Mouse (Mus musculus) heart, postnatal 36 days (tissue): ENCODE results near the gene Wdr19. TPM values are rescaled to one million over a fixed set of nuclear protein-coding genes. Genes with fewer than 3 reads are reported as not detected.

Experiments
- DNase-seq, 2 experiments: peaks; one replicate each; pipeline ENCODE4 v3.0.0; 2021 to 2022
- intact Hi-C: fragments of 180-260 bp; cut with DNase I; formaldehyde crosslinking; loops from one replicate; pipeline ENCODE4 v1.15.1; 2025
- total RNA-seq, 2 experiments: library from RNA; stranded (reverse); gene quantifications; 2 replicates each; pipeline ENCODE4 v1.2.3; 2021

Wdr19 gene
- total RNA-seq: 1 to 10 TPM; 1.6 to 1.7 TPM

DNA sequence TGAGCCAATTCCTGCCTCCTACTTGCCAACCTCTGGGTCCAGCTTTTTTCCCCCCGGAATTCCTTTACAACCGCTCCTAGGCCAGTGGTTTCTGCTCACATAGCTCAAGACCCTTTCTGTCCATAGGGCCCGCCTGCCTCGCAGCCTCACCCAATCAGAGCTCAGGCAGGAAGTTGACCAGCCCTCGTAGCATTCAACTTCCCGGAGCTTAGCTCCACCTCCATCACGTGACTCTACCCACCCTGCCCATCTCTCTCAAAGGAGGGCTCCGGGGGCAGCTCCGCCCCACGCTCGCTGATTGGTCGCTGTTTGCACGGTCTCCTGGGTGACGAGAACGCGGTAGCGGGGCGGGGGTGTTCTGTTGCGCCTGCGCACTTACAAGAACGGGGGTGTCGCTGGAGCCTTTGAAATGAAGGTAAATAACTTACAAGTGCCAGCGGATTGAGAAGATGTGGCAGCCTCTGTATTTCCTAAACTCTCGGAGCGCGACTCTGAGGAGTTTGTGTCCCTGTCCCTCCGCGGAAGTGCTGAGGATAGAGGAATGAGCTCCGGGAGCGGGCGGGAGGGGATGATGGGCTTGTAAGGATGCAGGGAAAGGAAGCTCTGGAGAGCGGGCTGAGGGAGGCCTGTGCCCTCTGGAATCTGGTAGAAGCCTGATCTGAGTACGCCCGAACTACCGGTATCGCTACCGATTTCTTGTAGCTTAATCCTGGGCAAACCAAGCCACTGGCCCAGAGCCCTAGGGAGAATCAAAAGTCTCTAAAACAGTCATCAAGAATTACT, at the start of gene Wdr19:
TSS of gene Wdr19 (plus strand) at position 351 of the 783 bp plus-strand sequence.
- intact Hi-C loops: loop anchor here (5.0 kb wide), 1 partner anchor 42 kb away; no protein-coding TSS in a partner anchor
- peak; percentile 94 for DNase-seq

DNA sequence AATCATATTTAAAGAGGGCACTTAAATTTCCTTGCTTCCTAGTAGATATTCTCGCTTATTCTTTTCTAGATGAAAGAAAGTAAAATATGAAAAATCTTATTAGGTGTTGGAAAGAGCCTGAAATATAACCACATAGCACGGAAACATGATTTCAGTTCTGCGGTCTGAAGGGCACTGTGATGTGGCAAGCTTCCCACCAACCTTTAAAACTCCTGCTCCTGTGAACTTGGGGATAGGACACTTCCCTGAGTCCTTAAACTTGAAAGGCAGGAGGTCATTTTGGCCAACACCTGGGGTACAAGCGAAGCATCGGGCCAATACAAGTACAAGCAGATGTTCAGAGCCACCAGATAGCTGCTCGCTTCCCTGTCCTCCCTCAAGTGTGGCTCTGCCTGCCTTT, 49.8 kb upstream of the Wdr19 start:
- no peak for DNase-seq
- intact Hi-C loops: loop anchor here (10.0 kb wide), 1 partner anchor 115 kb away; no protein-coding TSS in a partner anchor

DNA sequence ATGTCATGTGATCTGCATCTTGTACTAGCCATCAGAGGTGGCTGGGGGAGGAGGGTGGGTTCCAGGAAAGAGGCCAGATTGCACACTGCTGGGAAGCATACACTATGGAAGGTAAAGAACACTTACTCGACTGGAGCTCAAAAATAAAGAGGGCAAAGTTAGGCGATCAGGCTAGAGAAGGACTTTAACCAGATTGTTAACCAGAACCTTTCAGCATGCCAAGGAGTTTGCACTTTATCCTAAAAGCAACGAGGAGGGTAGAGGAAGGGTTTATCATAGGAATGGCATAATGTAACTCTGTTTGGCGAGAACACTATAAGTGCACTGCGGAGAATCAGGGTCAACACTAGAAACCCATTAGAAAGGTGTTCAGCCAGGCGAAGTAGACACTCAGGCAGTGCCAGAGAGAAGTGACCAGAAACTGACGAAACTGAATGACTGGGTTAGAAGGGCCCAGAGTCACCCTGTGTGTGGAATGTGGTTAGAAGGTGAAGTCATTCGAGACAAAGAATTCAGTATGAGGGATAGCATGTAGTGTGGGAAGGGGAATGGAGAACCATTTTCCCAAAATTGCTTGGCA, 49.0 kb upstream of the Wdr19 start:
- intact Hi-C loops: loop anchor here (10.0 kb wide), 1 partner anchor 116 kb away; no protein-coding TSS in a partner anchor
- no peak for DNase-seq

DNA sequence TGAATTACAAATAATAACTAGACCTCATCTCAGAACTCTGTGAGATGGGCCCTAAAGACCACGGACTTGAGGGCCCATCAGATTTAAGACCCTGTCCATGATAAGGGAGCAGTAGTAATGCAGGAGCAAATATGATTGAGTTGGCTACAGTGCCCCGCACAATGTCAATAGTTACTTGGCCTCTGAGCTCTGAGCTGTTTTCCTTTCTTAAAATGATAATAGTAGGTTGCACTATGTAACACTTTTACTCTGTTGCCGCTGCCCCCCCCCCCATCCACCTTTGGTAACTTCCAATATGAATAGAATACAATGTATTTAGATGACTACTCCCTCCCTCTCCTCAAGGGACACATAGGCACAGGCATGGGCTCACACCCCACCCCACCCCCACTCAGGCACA, 48.2 kb upstream of the Wdr19 start:
- intact Hi-C loops: loop anchor here (10.0 kb wide), 1 partner anchor 116 kb away; no protein-coding TSS in a partner anchor
- DNase-seq: no peak

DNA sequence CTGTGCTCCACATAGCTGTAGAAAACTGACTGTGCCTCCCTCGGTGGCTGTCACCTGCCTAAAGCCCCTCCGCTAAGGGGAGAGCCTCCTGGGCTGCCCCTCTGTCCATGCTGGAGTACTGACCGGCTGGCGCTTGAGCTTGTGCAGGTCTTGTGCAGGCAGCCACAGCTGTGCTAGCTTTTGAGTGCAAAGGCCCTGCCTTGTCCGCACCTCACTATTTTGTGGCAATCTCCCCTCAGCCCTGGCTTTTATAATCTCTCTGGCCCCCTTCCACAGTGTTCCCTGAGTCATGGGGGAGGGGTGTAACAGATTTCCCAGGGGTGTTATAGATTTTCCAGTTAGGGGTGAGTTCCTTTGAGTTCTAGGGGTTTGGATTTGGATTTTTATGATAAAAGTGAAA, 47.7 kb upstream of the Wdr19 start:
- intact Hi-C loops: loop anchor here (10.0 kb wide), 1 partner anchor 117 kb away; no protein-coding TSS in a partner anchor
- no peak for DNase-seq

DNA sequence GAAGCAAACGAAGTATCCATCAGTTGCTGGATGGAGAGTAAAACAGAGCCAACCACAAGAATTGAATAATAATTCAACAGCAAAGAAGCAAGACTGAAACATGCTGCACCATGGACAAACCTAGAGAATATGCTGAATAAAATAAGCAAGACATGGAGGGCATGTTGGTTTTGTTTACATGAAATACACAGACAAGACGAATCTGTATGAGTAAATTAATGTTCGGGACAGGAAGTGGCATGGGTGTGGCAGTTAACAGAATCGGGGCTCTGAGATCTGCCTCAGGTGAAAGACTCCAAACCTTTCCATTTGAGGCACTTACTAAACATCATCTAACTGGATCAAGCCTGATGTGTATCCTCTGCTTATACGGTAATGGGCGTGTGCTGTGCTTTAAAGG, 45.2 kb upstream of the Wdr19 start:
- intact Hi-C loops: loop anchor here (10.0 kb wide), 1 partner anchor 119 kb away; no protein-coding TSS in a partner anchor
- DNase-seq: no peak

DNA sequence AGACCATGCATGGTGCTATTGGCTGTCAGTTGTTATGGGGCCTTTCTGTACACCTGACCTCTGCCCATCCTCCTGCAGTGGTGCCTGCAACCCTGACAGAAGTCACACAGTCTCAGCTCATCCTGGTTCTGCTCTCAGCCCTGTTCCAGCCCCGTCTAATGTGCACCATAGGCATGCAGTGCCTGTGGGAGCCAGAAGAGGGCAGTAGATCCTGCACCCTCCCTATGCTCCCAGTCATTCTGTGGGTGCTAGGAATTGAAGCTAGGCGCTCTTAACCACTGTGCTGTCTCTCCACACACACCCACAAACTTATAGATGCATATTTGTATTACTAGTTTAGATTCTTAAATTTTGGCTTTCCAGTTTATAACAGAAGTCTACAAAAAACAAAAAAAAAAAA, 42.6 kb upstream of the Wdr19 start:
- intact Hi-C loops: loop anchor here (5.0 to 10.0 kb wide), 3 partner anchors 40 to 122 kb away; partner anchors contain the start of genes Klhl5 and Wdr19

DNA sequence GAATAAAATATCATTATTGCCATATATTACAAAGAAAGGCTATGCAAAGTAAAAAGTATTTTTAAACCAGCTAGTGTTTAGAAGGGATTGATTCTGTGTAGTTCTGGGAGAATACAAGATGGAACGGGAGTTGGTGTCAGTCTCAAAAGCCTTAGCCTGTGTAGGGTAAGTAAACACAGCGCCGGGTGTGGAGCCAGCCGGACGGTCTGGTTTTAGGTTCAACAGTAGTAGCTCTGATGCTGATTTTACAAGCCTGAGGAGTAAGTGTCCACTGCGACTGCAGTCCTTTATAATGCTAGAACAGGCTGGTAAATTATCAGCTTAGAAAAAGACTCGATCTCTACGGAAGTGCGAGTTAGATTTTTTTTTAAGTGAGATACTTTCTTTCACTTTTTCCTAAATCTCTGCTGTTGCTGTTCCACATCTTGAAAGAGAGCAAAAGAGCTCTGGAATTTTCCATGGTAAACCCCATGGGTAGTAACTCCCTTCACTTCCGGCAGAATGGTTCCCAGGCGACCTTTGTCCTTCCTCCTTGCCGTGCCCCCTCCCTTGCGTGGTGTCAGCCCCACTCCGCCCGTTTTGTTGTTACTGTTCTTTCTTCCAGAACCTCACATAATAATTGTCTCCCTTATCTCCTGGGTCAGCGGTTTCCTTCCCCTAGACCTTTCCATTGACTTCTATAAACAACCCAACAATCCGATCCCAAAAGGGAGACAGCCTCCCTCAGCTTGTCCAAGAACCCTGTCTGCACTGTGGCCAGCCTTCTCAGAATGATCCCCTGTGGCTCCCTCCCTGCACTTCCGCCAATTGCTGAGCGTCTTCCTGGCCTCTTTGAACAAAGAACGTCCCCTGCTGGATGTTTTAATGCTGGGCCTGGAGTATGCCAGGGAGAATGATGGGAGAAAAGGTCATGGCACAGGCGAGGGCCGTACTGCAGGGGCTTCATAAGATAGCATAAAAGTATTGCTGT, 41.8 kb upstream of the Wdr19 start:
- peak; percentile 69 to 70 for DNase-seq
- intact Hi-C loops: loop anchor here (2.0 to 10.0 kb wide), 4 partner anchors 40 to 155 kb away; partner anchors contain the start of genes Klhl5 and Wdr19

More for the DNA sequence above, 42.6 kb upstream of the Wdr19 start:
- peak; percentile 19 to 44 for DNase-seq

DNA sequence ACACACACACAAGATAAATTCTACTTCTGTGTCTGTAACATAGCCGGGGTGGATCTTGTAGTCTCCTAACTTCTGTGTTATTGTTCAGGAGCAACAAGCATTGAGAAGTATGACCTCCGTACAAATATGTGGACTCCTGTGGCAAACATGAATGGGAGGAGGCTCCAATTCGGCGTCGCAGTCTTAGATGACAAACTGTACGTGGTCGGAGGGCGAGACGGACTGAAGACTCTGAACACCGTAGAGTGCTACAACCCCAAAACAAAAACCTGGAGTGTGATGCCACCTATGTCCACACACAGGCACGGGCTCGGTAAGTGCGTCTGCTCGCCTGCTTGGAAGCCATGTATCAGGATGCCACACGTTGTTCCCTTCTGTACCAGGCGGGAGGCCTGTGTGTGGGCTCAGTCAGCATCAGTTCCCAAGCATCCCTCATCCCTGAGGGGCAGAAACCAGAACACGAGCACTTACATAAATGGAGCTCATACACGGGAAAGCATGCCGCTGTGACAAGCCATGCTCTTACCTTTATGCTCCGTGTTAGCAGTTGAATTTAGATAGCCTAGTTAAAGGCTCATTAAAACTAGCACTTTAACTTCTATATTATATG, 40.7 kb upstream of the Wdr19 start:
- no peak for DNase-seq
- intact Hi-C loops: loop anchor here (2.0 to 10.0 kb wide), 4 partner anchors 38 to 156 kb away; partner anchors contain the start of genes Klhl5 and Wdr19

DNA sequence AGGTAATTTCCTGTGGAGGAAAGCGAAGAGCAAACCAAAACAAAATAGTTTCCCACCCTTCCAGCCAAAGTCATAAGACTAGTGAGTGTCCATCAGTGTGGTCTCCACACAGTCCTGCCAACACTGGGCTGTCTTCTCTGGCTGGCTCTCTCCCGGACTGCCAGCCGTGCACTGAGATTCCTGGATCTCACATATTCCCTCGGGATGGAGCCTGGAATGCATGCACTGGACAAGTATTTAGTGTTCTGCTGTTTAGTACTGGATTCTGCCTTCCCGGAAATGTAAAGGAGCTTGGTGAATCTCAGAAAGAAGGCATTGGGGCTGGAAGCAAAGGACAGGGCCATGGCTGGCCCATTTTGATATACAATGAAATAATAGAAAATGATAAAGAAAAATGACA, 36.5 kb upstream of the Wdr19 start:
- intact Hi-C loops: no loop called here
- DNase-seq: no peak

DNA sequence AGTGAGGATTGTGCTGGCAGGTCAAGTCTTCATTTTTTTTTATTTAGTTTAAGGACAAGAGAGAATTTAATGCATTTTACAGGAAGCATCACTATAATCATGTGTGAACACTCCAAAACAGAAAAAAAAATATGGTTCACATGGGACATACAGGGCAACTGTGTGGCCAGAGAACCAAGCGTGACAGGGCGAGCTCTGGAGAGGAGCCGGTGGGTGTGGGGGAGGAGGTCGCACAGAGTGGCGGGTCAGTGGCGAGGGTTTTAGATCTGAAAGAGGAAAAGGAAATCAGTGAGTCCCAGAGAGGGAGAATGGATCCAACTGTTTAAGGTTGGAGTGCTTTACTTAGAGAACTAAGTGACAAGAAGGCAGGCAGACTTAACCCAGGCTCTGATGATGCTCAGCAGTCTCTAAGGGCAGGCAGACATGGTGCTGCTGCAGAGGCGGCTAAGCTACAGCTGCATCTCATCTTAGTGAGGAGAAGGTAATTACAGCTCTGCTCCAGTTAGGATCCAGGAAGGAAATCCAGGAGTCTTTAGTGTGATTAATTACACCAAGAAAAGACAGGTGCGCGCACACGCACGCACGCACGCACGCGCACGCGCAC, 35.9 kb upstream of the Wdr19 start:
- DNase-seq: no peak
- intact Hi-C loops: no loop called here

DNA sequence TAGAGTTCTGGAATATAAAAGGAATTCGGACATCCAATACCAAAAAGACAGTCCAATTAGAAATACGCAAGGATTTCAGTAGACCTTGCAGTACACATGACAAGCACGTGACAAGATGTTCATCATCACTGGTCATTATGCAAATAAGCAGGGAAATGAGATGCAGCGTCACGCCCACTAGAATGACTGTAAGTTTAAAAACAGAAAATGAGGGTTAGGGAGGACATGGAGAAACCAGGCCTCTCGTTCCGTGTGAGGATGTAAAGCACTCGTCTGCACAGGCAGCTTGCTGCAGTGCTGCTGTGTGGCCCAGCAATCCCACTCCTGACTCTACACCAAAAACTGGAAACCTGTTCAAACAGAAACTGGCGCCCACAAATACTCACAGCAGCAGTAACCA, 29.3 kb upstream of the Wdr19 start:
- no peak for DNase-seq
- intact Hi-C loops: no loop called here

DNA sequence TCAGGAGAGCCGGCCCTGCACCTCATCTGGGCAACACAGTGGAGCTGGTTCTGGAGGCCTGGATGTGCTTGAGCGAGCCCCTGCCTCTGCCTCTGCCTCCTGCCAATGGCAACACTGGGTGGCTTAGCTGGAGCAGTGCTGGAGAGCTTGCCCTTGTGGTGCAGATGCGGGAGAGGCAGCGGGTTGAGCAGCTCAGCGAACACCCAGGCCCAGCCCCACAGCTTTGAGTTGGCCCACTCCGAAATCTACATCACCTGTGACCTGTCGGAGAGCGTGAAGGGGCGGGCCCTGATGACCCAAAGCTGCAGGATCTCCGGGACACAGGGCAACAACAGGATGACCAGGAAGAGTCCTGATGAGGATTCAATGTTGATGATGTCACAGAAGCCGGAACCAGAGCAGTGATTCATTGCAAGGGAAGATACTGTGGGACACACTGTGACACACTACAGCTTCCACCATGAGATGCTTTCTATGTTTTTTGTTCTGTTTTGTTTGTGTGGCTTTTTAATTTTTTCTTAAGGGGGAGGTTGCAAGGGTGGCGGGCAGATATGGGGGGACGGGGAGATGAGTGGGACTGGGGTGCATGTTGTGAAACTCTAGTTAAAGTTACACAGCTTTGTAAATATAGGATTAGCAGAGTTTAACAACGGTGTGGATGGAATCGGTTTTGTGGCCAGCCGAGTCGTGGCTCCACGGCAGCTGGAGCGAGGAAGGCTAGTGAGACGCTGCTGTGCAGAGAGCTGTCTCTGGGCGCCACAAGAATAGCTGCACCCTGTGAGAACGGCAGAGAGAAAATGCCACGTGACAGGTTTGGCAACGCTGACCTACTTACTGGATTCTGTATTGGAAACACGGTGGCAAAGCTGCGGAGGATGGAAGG, 24.2 kb upstream of the Wdr19 start:
- peak in 1 of 2 experiments; percentile 14 for DNase-seq
- intact Hi-C loops: no loop called here

DNA sequence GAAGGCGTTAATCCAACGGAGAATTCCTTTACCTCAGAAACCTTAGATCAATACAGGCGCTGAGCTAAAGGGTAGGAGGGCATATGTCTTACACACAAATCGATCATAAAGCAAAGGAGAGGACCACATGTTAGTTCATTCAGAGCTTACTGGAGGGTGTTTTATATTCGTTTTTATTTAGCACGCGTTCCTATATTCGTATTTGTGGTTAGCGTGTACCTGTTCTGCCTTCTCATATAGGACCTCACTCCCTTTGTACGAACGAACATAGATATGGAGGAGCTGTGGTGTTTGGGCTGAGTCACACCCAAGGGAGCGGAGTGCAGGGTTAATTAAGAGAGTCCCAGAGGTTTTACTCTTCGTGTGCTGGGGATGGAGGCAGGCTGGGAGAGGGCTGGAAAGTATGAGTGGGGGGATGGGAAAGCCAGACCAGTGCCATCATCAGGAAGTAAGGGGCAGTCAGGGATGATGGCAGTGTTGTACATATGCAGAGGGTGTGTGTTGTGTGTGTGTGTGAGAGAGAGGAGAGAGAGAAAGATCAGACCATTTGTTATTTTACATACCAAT, 23.5 kb upstream of the Wdr19 start:
- intact Hi-C loops: no loop called here
- DNase-seq: no peak

DNA sequence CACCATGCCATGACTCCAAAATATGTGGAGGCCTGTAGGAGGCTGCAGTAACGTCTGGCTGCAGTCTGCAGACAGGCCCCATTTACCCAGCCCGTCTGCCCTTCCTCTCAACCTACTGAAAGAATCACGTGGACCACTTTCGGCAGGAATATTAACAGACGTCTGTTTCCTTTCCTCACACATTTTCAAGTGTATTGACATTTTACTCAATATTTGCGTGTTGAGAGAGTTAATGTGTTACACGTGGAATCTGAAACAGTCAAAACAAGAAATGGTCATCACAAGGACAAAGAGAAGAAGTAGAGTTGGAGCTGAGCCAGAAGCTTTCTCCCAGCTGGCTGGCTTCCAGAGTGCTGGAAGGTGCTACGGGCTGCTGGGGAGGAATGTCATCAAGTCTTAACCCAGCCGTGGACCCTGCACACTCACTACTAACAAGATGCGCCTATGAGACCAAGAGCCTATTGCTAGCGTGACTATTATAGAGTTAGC, 22.4 kb upstream of the Wdr19 start:
- intact Hi-C loops: no loop called here
- no peak for DNase-seq

DNA sequence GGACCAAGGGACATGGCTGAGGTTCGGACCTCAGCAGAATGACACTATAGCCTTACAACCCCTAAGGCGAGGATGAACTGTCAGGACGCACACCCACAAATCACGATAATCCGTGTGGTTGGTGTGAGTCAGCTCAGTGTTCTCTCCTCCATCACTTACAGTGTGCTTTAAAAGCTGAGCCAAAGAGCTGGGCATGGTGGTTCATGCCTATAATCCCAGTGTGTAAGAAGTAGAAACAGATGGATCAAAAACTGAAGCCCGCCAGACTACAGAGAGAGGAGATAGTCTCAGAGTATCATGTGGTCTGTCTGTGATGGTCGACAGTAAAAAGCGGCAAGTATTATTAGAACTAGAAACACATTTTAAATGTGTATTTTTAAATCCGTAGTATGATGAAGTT, 21.0 kb upstream of the Wdr19 start:
- no peak for DNase-seq
- intact Hi-C loops: no loop called here

DNA sequence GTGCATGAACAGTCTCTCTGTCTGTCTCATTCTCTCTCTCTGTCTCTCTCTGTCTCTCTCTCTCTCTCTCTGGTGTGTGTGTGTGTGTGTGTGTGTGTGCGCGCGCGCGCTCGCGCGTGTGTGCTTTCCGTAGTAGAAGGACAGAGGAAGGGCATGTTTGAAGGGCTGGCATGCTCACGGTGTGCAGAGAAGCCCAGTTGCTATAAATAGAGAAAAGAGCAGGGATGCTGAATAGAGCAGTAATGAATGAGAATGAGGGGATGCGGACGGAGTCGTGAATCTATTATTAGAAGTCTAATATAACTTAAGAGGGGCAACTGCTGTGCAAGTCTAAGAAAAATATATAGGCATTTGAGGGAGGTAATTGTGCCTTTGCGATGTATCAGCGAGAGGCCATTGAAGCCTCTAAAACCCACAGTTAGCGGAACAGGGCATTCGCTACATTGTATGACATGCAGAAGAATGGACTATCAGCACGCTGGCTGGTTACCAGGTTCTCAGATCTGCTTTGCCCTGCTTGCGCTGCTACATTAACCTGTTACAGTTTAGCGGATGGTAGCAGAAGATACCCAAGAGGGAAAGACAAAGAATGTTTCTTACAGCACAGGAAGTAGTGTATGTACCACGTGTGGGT, 18.2 kb upstream of the Wdr19 start:
- no peak for DNase-seq
- intact Hi-C loops: no loop called here

DNA sequence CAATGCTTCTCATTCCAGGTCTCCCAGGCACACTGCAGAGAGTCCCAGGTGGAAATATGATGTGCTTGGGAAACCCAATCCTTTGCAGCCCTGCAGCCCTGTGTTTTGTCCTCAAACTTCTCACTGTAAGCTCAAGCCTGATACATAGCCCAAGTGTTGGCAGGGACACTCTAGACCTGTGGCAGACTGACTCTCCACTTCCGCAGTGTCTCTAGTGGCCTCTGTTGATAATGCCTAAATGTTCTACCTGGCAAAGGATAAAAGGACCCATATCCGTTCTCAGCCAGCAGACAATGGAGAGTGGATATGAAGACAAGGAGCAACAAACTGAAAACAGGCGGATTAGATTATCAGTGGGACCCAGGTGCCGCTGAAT, 17.7 kb upstream of the Wdr19 start:
- DNase-seq: no peak

More for the DNA sequence above, 17.7 kb upstream of the Wdr19 start:
- intact Hi-C loops: no loop called here
